Mouse (Mus musculus) layer of hippocampus, adult 9-10 months (tissue): ENCODE data around the gene Uaca.

Source experiments
- DNase-seq: peaks from one replicate; pipeline ENCODE4 v3.0.0; 2022; ENCODE audit warnings: low spot score

The Uaca gene

DNA sequence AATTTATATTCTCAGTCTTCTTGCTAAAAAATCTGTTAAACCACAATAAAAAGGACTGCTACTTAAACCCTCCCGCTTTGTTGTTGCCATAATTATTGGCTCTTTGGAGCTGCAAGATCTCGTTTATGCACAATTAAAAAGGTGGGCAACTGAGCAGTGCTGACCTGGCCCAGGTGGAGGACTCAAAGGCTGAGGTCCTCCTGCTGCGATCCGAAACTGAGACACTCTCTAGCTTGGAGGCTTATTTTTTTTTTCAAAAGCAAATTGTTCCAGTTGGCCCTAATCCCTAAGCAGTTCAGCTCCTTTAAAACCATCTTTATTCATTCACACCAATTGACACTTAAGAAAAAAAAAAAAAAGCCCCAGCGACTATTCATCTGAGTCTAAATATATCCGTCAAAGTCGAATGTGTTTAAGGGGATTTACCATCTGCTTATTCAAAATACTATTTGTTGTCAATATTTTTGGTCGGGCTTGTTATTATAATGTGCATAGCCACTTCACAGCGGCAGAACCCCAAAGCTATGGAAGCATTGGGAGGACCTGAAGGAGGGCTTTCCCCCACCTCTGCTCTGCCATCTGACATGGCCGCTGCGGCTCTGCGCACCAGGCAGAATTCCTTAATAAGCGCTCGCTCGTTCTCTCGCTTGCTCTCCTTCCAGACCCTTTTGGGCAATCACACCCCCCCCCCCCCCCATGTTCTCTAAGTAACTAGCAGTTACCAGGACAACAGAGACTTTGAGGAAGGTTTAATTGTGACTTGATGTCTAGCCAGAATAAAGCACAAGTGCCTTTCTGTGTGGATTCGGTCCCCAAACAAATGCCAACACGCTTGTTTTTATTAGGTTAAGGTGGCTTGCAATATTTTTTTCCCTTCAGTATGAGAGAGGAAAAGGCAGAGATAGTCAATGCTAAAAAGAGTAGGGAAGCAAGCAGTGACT lies 92.4 kb downstream of the Uaca start:
- DNase-seq: no peak

DNA sequence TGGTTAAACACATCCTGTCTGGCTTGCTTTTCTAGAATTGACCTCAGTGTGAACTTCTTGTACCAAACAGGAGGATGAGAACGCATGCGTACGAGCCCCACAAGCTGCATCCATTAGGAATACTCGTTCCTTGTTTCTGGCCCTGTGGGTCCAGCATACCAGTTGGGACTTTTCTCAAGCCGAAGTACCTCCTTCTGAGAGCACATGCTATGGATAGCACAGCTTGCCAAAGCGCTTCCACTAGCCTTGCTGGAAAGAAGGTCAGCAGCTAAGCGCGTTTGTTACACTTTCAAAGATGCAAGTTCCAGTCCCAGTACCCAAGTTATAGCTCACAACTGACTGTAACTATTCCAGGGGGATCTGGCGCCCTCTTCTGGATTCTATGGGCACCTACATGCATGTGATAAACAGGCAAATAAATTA lies 93.1 kb downstream of the Uaca start:
- DNase-seq: no peak

DNA sequence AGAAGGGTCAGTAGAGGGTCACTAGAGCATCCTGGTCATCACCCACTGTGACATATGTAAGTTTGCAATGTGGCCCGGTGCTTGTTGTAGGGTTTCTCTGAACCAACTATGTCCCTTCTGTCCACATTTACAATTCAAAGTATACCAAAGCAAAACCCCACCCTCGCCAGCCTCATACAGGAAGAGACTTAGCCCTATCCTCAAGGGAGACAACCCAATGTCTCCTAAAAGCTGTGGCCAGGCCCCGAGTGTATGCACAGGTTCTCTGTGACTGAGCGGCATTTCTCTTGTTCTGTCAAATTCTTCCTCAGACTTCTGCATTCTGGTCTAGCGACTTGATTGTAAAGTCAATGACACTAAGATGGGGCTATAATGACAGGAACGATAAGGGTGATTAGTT lies 99.2 kb downstream of the Uaca start:
- no peak for DNase-seq

GRCm38 (mm10) chr9:60895486-60896110 lies 101.3 kb downstream of the Uaca start:
- DNase-seq: peak; percentile 36

DNA sequence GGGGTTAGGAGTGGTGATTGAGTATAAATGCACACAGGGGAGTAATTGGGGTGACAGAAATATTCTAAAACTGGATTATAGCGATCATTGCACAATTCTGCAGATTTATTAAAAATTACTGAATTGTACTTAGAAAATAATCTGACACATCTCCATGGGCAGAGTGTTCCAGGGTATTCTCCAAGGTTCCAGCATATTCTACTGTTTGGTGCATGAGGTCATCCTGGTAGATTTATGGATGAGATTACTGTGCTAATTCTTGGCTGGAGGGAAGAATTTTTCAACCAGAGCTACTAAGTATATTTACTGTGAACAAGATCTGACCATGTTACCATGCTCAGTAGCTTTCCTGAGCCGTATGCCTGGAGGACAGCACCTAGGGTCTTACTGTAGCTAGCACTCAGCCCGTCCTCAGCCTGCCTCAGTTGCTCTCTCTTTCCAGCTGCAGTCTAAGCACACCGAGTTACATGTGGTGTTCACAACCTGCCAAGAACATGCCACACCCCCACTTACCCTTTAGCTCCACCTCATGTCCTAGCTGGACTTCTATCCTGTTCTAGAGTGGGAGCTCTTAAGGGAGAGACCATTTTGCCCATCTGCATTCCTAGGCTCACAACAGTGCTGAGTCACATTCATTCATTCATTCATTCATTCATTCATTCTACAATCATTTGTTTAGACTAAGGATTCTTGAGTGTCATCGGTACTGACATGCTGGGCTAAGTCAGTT lies 104.1 kb downstream of the Uaca start:
- no peak for DNase-seq

GRCm38 (mm10) chr9:60899201-60899600 lies 104.9 kb downstream of the Uaca start:
- DNase-seq: no peak

- no peak for DNase-seq
These were observed 105.6 kb downstream of the Uaca start for GRCm38 (mm10) chr9:60899797-60900459.

DNA sequence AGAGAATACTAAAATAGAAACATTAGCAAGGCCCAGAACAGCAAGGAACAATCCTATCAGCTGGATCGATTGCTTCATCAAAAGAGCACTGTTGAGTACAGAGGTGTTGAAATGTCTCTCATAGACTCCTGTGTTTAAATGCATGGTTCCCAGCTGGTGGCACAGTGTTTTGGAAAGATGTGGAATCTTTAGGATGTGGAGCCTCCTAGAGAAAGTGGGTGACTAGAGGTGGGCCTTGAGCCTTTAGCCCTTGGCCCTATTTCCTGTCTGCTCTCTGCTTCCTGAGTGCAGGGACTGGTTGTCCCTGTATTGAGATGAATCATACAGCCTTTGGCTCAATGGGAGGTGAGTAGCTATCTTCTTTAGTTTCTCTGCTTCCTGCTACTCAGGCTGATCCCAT lies 117.9 kb downstream of the Uaca start:
- DNase-seq: no peak

DNA sequence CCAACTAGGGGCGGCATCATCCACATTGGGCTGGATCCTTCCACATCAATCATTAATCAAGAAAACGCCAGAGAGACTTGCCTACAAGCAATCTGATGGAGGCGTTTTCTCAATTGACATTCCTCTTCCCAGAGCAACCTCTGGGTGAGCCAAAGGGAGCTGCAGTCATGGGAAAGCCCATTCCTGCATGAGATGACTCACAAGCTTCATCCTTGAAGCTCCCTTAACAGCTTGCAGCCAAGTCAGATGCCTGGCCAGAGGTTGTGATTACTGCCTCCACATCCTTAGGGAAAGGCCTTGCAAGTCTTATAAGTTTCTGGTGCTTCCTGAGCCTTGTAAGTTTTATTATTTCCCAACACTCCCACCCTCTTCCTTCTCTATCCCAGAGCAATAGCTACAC lies 119.3 kb downstream of the Uaca start:
- no peak for DNase-seq

DNA sequence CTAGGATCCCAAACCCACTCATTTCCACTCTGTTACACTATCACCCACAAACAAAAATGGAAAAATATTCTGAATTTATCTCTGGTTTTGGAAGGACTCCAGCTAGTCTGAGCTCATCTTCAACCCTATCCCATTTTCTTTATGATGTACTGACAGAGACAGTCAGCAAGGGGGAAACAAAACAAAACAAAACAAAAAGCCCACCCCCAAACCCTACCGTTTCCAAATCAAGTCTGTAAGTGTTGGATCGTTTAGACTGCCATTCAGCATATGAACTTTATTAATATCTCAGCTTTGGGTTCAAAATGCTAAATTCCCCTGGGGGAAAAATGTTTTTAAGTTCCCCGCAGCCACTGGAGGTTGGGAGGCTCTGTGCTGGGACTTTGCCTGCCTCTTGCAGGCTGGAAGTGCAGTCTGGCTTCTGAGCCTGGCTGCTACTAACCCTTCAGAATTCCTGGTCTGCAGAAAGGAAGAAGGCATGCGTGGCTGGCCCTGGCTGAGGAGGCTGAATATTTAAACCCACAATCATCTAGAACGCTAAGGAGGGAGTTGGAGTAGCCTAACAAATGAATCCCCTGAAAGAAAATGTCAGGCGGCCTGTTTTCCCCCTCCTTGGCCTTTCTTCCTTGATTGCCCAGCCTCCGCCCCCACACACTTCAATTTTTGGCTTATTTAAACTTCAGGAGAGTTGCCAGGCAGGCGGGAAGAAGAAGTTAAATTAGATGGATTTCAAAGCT lies 125.8 kb downstream of the Uaca start:
- no peak for DNase-seq

- DNase-seq: no peak
These were observed 126.3 kb downstream of the Uaca start for GRCm38 (mm10) chr9:60920673-60921062.

- no peak for DNase-seq
These were observed 126.9 kb downstream of the Uaca start for GRCm38 (mm10) chr9:60921287-60921686.

DNA sequence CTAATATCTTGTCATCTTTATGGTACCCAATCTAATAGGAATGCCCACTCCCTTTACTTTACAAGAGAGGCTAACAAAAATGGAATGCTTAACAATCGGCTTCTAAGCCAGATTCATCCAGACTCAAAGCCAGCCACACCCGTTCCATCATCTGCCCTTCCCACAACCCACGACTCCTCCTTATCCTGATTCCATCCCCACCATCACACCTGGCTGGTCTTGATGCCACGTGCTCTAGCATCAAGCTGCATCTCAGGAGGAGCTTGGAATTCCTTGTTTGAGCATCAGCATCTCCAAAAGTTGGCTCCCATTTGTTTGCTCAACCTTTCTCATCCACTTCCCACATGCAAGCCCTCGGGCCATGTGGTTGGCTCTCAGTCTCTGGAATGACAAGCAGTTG lies 127.5 kb downstream of the Uaca start:
- no peak for DNase-seq

DNA sequence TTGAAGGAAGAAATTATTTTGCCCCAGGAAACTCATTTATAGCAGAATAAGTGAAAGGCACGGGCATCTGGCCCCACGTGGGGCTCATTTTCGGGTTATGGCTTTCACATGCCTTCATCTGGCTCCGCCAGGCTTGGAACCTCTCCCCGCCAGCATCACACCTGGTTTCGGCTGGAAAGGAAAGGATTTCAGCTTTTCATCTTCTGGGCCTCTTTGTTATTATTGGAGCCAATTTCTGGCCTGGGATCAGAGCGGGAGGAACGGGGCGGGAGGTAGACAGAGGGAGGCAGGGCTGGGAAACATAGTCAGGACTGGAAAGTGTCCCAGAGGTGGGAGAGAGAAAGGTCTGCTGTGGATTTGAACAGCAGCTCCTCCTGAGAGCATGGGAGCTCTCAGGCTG lies 132.0 kb downstream of the Uaca start:
- DNase-seq: no peak

DNA sequence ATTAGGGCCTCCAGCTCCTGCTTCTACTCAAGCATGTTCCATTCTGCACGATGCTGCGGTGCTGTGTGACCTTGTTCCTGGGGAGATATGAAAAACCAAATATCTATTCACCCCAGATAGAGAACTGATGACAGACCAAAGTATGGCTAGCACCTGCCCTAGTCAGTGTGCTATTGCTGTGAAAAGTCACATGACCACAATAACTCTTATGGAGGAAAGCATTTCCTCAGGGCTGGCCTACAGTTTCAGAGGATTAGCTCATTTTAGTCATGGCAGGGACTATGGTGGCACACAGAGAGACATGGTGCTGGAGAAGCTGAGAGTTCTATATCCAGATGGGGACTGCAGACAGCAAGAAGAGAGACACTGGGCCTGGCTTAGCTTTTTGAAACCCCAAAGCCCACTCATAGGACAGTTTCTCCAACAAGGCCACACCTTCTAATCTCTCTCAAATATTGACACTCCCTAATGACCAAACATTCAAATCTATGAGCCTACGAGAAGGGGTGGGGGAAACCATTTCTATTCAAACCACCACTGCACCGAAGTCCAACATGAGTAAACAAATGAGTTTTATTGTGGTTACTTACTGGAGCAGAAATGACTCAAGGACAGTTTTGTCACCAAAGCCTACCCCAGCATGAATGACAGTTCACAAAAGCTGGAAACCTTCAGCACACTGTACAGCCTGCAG lies 135.1 kb downstream of the Uaca start:
- no peak for DNase-seq
